Mouse (Mus musculus) heart, embryonic 11.5 days (tissue): ENCODE measurements around the gene Smr3a. TPM values are rescaled to one million over a fixed set of nuclear protein-coding genes. Genes with fewer than 3 reads are reported as not detected.

Experiments
- ATAC-seq: fragments of 200-750 bp; cut with Nextera tagmentation; replicated peaks from 2 replicates; pipeline ENCODE4 v1.8.0; 2017; ENCODE audit warnings: moderate library complexity; ENCODE audit not compliant: insufficient number of reproducible peaks, low FRiP score, low TSS enrichment
- H3K27ac ChIP-seq: fragments of 300-500 bp; sonication (generic); 2 replicates; pipeline ENCODE4 v1.5.1; 2014; ENCODE audit warnings: mild to moderate bottlenecking, low read depth, low read length
- H3K27me3 ChIP-seq: fragments of 300-500 bp; sonication (generic); 2 replicates; pipeline ENCODE4 v1.6.1; 2014; ENCODE audit warnings: mild to moderate bottlenecking, low read length, mixed read lengths; ENCODE audit not compliant: control insufficient read depth, insufficient read depth
- H3K36me3 ChIP-seq: fragments of 300-500 bp; sonication (generic); 2 replicates; pipeline ENCODE4 v1.6.1; 2014; ENCODE audit warnings: mild to moderate bottlenecking, low read length, moderate library complexity, mixed read lengths; ENCODE audit not compliant: control insufficient read depth, insufficient read depth
- H3K4me1 ChIP-seq: fragments of 300-500 bp; sonication (generic); 2 replicates; pipeline ENCODE4 v1.6.1; 2014; ENCODE audit warnings: low read length; ENCODE audit not compliant: control insufficient read depth, insufficient read depth
- H3K4me2 ChIP-seq: fragments of 300-500 bp; sonication (generic); 2 replicates; pipeline ENCODE4 v1.6.1; 2014; ENCODE audit warnings: mild to moderate bottlenecking, moderate library complexity
- H3K4me3 ChIP-seq: fragments of 300-500 bp; sonication (generic); 2 replicates; pipeline ENCODE4 v1.5.1; 2014; ENCODE audit warnings: low read depth, low read length
- H3K9ac ChIP-seq: fragments of 300-500 bp; sonication (generic); 2 replicates; pipeline ENCODE4 v1.6.1; 2014; ENCODE audit warnings: mild to moderate bottlenecking, low read depth, low read length, moderate library complexity
- H3K9me3 ChIP-seq: fragments of 300-500 bp; sonication (generic); replicated peaks from 2 replicates; pipeline ENCODE4 v1.6.1; 2016; ENCODE audit warnings: low read length; ENCODE audit not compliant: control insufficient read depth
- WGBS: fragments of 180-500 bp; shearing (Covaris S2); extraction: QIAGEN DNeasy Blood & Tissue Kit; methylation state at CpG from one replicate; pipeline ENCODE4 v1.1.7; 2014; ENCODE audit not compliant: insufficient replicate concordance; 5-methylcytosine and 5-hydroxymethylcytosine counted together
- polyA plus RNA-seq: library from polyadenylated mRNA; unstranded; fragments of >200 nt; fragmentation: Nextera tagmentation; extraction: Ambion mirVana; gene quantifications from 2 replicates; pipeline ENCODE4 v1.2.1, GENCODE M21; 2014

The Smr3a gene
- not detected in 2 replicates for polyA plus RNA-seq

DNA sequence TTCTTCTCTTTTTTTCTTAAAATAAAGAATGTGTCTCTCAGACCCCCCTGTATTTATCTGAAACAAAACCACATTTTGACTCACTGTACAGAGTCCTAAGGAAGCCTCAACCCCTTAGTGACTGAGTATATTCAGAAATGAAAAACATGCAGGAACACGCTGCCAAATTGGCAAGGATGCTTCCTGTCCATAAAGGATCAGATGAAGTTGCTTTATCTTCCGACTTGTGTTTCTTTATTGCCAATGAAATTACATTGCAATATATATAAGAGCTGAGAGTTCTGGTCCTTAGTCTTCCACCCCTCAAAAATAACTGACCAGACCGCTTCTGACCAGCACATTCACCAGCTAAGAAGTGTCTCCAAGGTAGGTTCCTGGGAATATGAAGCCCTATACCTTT lies at the start of gene Smr3a:
TSS of gene Smr3a (plus strand) at position 301 of the 400 bp plus-strand sequence.
- 71% methylated on average over 3 of the region's 3 CpGs for WGBS
- H3K4me3 ChIP-seq = no peak within 1 kb of the TSS
- H3K27ac ChIP-seq = no peak within 1 kb of the TSS
- H3K4me2 ChIP-seq = no peak within 1 kb of the TSS
- H3K9me3 ChIP-seq = no peaks in the 10 kb centered on the region
- no peaks in the 10 kb centered on the region for H3K4me1 ChIP-seq
- H3K36me3 ChIP-seq = no peaks in the 10 kb centered on the region
- no peak within 1 kb of the TSS for H3K9ac ChIP-seq
- no peaks in the 10 kb centered on the region for H3K27me3 ChIP-seq
- no peak for ATAC-seq

GRCm38 (mm10) chr5:87969201-87969600 lies 33.1 kb upstream of the Smr3a start, which contains the start of the genes 2310003L06Rik and Gm28434:
Gene 2310003L06Rik (plus strand): TSS chr5:87969459.
Gene Gm28434 (plus strand): TSS chr5:87969517.
- no peak within 1 kb of the TSS for H3K27ac ChIP-seq
- WGBS = 60% methylated on average over 2 of the region's 2 CpGs
- H3K4me3 ChIP-seq = no peak within 1 kb of the TSS
- no peak within 1 kb of the TSS for H3K4me2 ChIP-seq
- no peaks in the 10 kb centered on the region for H3K27me3 ChIP-seq
- no peak for ATAC-seq
- no peaks in the 10 kb centered on the region for H3K9me3 ChIP-seq
- H3K9ac ChIP-seq = no peak within 1 kb of the TSS
- H3K4me1 ChIP-seq = no peaks in the 10 kb centered on the region
- H3K36me3 ChIP-seq = no peaks in the 10 kb centered on the region

DNA sequence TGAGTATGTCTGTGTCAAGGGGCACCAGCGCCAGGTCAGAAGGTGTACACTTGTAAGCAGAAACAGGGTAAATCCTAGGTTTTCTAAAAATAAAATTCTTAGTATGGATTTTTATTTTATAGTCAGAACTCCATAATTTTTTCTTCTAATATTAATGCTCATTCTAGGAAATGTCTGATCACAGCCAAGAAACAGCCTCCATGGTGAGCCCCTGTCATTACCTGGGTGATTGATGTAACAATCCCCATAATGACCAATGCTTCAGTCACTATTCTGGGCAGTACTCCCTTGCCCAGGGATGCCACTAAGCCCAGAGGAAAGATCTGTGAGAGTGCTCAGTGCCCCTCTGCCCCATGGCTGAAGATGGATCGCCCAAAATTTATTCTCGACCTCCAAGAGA lies 23.2 kb upstream of the Smr3a start, which contains the start of gene Cabs1:
TSS of gene Cabs1 (plus strand) at position 301 of the 400 bp plus-strand sequence.
- ATAC-seq = no peak
- H3K36me3 ChIP-seq = no peaks in the 10 kb centered on the region
- no peaks in the 10 kb centered on the region for H3K27me3 ChIP-seq
- no peak within 1 kb of the TSS for H3K27ac ChIP-seq
- H3K4me2 ChIP-seq = no peak within 1 kb of the TSS
- H3K4me3 ChIP-seq = no peak within 1 kb of the TSS
- no peak within 1 kb of the TSS for H3K9ac ChIP-seq
- no peaks in the 10 kb centered on the region for H3K4me1 ChIP-seq
- 81% methylated on average over 3 of the region's 3 CpGs for WGBS
- H3K9me3 ChIP-seq = no peaks in the 10 kb centered on the region

DNA sequence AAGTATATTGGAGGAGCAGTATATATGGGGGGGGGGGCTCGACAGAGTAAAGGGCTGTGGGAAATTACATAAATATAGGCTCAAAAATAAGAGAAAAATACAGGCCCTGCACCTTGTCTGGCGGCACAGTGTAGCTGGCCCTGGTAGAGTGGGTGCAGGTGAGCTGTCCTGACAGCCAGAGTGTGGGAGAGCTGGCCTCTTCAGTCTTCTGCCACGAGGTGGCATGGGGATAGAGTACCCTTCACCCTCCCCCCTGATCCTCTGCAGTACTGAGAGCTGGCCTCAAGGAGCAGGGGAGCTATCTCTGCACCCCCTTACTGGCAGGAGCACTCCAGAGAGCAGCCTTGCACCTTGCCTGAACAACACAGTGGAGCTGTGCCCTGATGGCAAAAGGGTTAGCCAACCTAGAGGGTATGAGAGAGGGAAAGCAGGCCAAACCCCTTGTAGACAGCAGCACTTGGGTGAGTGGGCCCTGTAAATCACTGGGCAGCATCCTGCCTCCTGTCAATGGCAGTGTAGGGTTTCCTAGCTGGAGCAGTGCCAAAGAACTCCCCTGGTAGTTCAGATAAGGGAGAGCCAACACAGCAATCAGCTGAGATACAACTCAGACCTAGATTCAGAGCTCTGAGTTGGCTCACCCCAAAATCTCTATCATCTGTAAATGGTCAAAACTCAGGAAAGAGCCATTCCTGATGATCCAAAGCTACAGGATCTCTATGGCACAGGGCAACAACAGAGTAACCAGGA lies 19.7 kb upstream of the Smr3a start:
- Histone ChIP-seq H3K4me3 (no peak overlapping the region), H3K36me3 (no peaks in the 10 kb centered on the region), H3K9ac (no peak overlapping the region), H3K4me2 (no peak overlapping the region), H3K27ac (no peak overlapping the region), H3K27me3 (no peaks in the 10 kb centered on the region), H3K4me1 (no peaks in the 10 kb centered on the region), H3K9me3 (no peaks in the 10 kb centered on the region)
- no peak; the same call in 1 of the 2 replicates for ATAC-seq
- WGBS = 49% methylated on average over 3 of the region's 3 CpGs

- H3K9me3 ChIP-seq = no peaks in the 10 kb centered on the region
- no peak overlapping the region for H3K4me2 ChIP-seq
- no peaks in the 10 kb centered on the region for H3K4me1 ChIP-seq
- H3K27me3 ChIP-seq = no peaks in the 10 kb centered on the region
- no peak overlapping the region for H3K4me3 ChIP-seq
- ATAC-seq = no peak
- H3K27ac ChIP-seq = no peak overlapping the region
- H3K9ac ChIP-seq = no peak overlapping the region
- no peaks in the 10 kb centered on the region for H3K36me3 ChIP-seq
Measured at GRCm38 (mm10) chr5:88005241-88005640, 2.9 kb downstream of the Smr3a start.

Other genes with a start within 250 kb of the Smr3a start
- not detected in 2 replicates for gene Csn1s2a, start 228.0 kb upstream of the Smr3a start, polyA plus RNA-seq
- gene Csn1s2b, start 194.5 kb upstream of the Smr3a start, polyA plus RNA-seq = not detected in 2 replicates
- not detected in 2 replicates for gene Prr27, start 176.9 kb upstream of the Smr3a start, polyA plus RNA-seq
- not detected in 2 replicates for gene Odam, start 117.5 kb upstream of the Smr3a start, polyA plus RNA-seq
- gene Csn3, start 77.0 kb upstream of the Smr3a start, polyA plus RNA-seq = 0.16 TPM in 1 of 2 replicates, not detected in the other
- gene 2310003L06Rik, start 33.1 kb upstream of the Smr3a start, polyA plus RNA-seq = not detected in 2 replicates
- gene Gm28434, start 33.0 kb upstream of the Smr3a start, polyA plus RNA-seq = not detected in 2 replicates
- not detected in 2 replicates for gene Cabs1, start 23.1 kb upstream of the Smr3a start, polyA plus RNA-seq
- gene Smr2, start 84.0 kb downstream of the Smr3a start, polyA plus RNA-seq = not detected in 2 replicates
- gene Gm11116, start 109.0 kb downstream of the Smr3a start, polyA plus RNA-seq = not detected in 2 replicates
- gene Gm11115, start 151.6 kb downstream of the Smr3a start, polyA plus RNA-seq = not detected in 2 replicates